Comparison of ENCODE assay signal across 8 mouse cellular contexts in genomic region chr2:155605236-155605589, GRCm38 (mm10). TPM values are rescaled to one million over a fixed set of nuclear protein-coding genes. Genes with fewer than 3 reads are reported as not detected.
DNase-seq lines count a peak whose midpoint lies in the region; ATAC-seq and TF ChIP-seq lines count a peak whose summit lies in the region.
"Not testable (repeated sequence)": the region's sequence is repeated elsewhere in the genome, so short reads cannot be mapped to it uniquely, and the experiment has no call there.
"Had no signal": no experiment of that assay in that cellular context is flagged by ENCODE, and none has a peak within 500 bp of the region (broad histone marks: within the 10 kb centered on the region; RNA-seq: fewer than 3 reads in every experiment).

No protein-coding gene starts in this region.

- H3K27me3 ChIP-seq in heart, embryonic 13.5 days (replicated peaks); intestine, embryonic 14.5 days (replicated peaks; ENCODE audit: control insufficient read depth, insufficient read depth, low read length); liver, embryonic 11.5 days (replicated peaks; ENCODE audit: control insufficient read depth, insufficient read depth, low read length); liver, embryonic 16.5 days (ENCODE audit: control insufficient read depth, insufficient read depth, low read depth, low read length); midbrain, embryonic 12.5 days: not testable (repeated sequence)

- TF ChIP-seq POLR2A in bone marrow, adult 2 months (IDR thresholded peaks at IDR 0.05; ENCODE audit: borderline replicate concordance, control insufficient read depth, low read depth, low read length), result not testable (repeated sequence)

- H3K4me3 ChIP-seq in bone marrow, adult 2 months (replicated peaks; ENCODE audit: control insufficient read depth, low read depth, low read length); heart, embryonic 13.5 days; intestine, embryonic 14.5 days (ENCODE audit: low read depth, low read length); midbrain, embryonic 12.5 days: not testable (repeated sequence)
- 0 out of 2 replicates have a peak overlapping the region, but pooled peaks have one; percentile 1 for H3K4me3 ChIP-seq in liver, embryonic 11.5 days (ENCODE audit: low read depth, low read length)
- H3K4me3 ChIP-seq in liver, embryonic 16.5 days (ENCODE audit: low read depth, low read length), result peak overlapping the region; percentile 51

- H3K9ac ChIP-seq in heart, embryonic 13.5 days, result peak overlapping the region; percentile 63
- H3K9ac ChIP-seq in intestine, embryonic 14.5 days (ENCODE audit: low read length), result not testable (repeated sequence)
- peak overlapping the region; percentile 58 for H3K9ac ChIP-seq in liver, embryonic 11.5 days (ENCODE audit: low read depth, low read length)
- H3K9ac ChIP-seq in liver, embryonic 16.5 days (ENCODE audit: low read depth, low read length), result peak overlapping the region; percentile 69
- H3K9ac ChIP-seq in midbrain, embryonic 12.5 days (replicated peaks), result 0 out of 2 replicates have a peak overlapping the region, but pooled peaks have one; percentile 15

- not testable (repeated sequence) for TF ChIP-seq CTCF in bone marrow, adult 2 months (IDR thresholded peaks at IDR 0.05; ENCODE audit: control insufficient read depth, insufficient read depth, low read length)

- H3K27ac ChIP-seq in bone marrow, adult 2 months (ENCODE audit: control insufficient read depth, insufficient read depth, low read depth, low read length, poor library complexity), result peak overlapping the region; percentile 77
- H3K27ac ChIP-seq in heart, embryonic 13.5 days (replicated peaks), result peak overlapping the region; percentile 91
- H3K27ac ChIP-seq in intestine, embryonic 14.5 days (ENCODE audit: low read depth); midbrain, embryonic 12.5 days (replicated peaks): not testable (repeated sequence)
- H3K27ac ChIP-seq in liver, embryonic 11.5 days (ENCODE audit: low read depth, low read length), result peak overlapping the region; percentile 91
- peak overlapping the region; percentile 95 for H3K27ac ChIP-seq in liver, embryonic 16.5 days (ENCODE audit: low read length)

- 58% methylated on average over 4 of the region's 4 CpGs for whole genome bisulfite sequencing in bone marrow, adult 2 months
- WGBS in heart, embryonic 13.5 days, result 46% methylated on average over 4 of the region's 4 CpGs
- 75% methylated on average over 4 of the region's 4 CpGs for WGBS in intestine, embryonic 14.5 days
- 47% methylated on average over 4 of the region's 4 CpGs for whole genome bisulfite sequencing in liver, embryonic 11.5 days
- 14% methylated on average over 4 of the region's 4 CpGs for WGBS in liver, embryonic 16.5 days (ENCODE audit: insufficient replicate concordance)
- WGBS in midbrain, embryonic 12.5 days, result 84% methylated on average over 4 of the region's 4 CpGs

- peak overlapping the region; percentile 56 for H3K4me2 ChIP-seq in heart, embryonic 13.5 days
- H3K4me2 ChIP-seq in intestine, embryonic 14.5 days (ENCODE audit: low read length); midbrain, embryonic 12.5 days (replicated peaks): not testable (repeated sequence)
- H3K4me2 ChIP-seq in liver, embryonic 11.5 days, result peak overlapping the region; percentile 68
- peak overlapping the region; percentile 82 for H3K4me2 ChIP-seq in liver, embryonic 16.5 days (ENCODE audit: low read depth, low read length)

- DNase-seq in intestine, embryonic 14.5 days (ENCODE audit: low spot score); liver, embryonic 11.5 days (ENCODE audit: low spot score): not testable (repeated sequence)

- peak; percentile 81 for ATAC-seq in erythroid progenitor cell, adult 5-6 weeks (replicated peaks; ENCODE audit: low FRiP score, poor library complexity, severe bottlenecking)
- ATAC-seq in heart, embryonic 13.5 days (ENCODE audit: extremely low read depth, insufficient number of reproducible peaks, low FRiP score, low TSS enrichment); midbrain, embryonic 12.5 days (ENCODE audit: low FRiP score, low read depth): not testable (repeated sequence)
- 0 out of 2 replicates have a peak, but pooled peaks have one; percentile 47 for ATAC-seq in intestine, embryonic 14.5 days (replicated peaks; ENCODE audit: low FRiP score, low TSS enrichment, low read depth)
- ATAC-seq in liver, embryonic 11.5 days (replicated peaks; ENCODE audit: low FRiP score), result peak; percentile 78
- peak; percentile 75 for ATAC-seq in liver, embryonic 16.5 days (ENCODE audit: low read depth)

- H3K36me3 ChIP-seq in heart, embryonic 13.5 days; intestine, embryonic 14.5 days (ENCODE audit: control insufficient read depth, insufficient read depth, low read length); liver, embryonic 11.5 days (ENCODE audit: control insufficient read depth, insufficient read depth, low read length); liver, embryonic 16.5 days (ENCODE audit: control insufficient read depth, insufficient read depth); midbrain, embryonic 12.5 days: not testable (repeated sequence)

- not testable (repeated sequence) for H3K4me1 ChIP-seq in bone marrow, adult 2 months (ENCODE audit: control insufficient read depth, insufficient read depth, low read length); intestine, embryonic 14.5 days (replicated peaks; ENCODE audit: control insufficient read depth, insufficient read depth, low read length); midbrain, embryonic 12.5 days
- peaks cover 38% of the 10 kb centered on the region for H3K4me1 ChIP-seq in heart, embryonic 13.5 days
- H3K4me1 ChIP-seq in liver, embryonic 11.5 days (replicated peaks; ENCODE audit: control insufficient read depth, insufficient read depth, low read length), result peaks cover 27% of the 10 kb centered on the region
- H3K4me1 ChIP-seq in liver, embryonic 16.5 days (ENCODE audit: control insufficient read depth, low read depth, low read length), result peaks cover 47% of the 10 kb centered on the region

- not testable (repeated sequence) for H3K9me3 ChIP-seq in heart, embryonic 13.5 days; intestine, embryonic 14.5 days (ENCODE audit: control insufficient read depth, low read length); liver, embryonic 11.5 days (ENCODE audit: control insufficient read depth, low read length); liver, embryonic 16.5 days (replicated peaks; ENCODE audit: control insufficient read depth, low read length); midbrain, embryonic 12.5 days

RNA-seq across cellular contexts. Expression of gene Myh7b, which starts 5.8 kb away (rescaled TPM):
- not detected in 2 replicates for polyA plus RNA-seq in bone marrow, adult 2 months (2011; ENCODE audit: insufficient read depth, insufficient read length, low replicate concordance, missing spikeins)
- total RNA-seq in erythroid progenitor cell, adult 5-6 weeks (2015; ENCODE audit: low replicate concordance), result not detected in 2 replicates
- total RNA-seq in erythroid progenitor cell, adult 5-6 weeks (2017; ENCODE audit: low replicate concordance), result not detected in 2 replicates
- 17.7 and 21.2 TPM in 2 replicates for polyA plus RNA-seq in heart, embryonic 13.5 days (2015; fragmentation: Nextera tagmentation; extraction: Ambion mirVana)
- polyA plus RNA-seq in intestine, embryonic 14.5 days (2014; fragmentation: Nextera tagmentation; extraction: Ambion mirVana), result 0.20 and 0.62 TPM in 2 replicates
- 4.3 and 5.3 TPM in 2 replicates for polyA plus RNA-seq in liver, embryonic 11.5 days (2014; fragmentation: Nextera tagmentation; extraction: Ambion mirVana)
- 0.94 and 1.7 TPM in 2 replicates for polyA plus RNA-seq in liver, embryonic 16.5 days (2015; fragmentation: Nextera tagmentation; extraction: Ambion mirVana)
- polyA plus RNA-seq in midbrain, embryonic 12.5 days (2016; fragmentation: Nextera tagmentation; extraction: Ambion mirVana), result 0.45 and 1.1 TPM in 2 replicates
- polyA plus RNA-seq: urinary bladder, adult 2 months had no signal

RNA-seq across cellular contexts. Expression of gene Gss, which starts 12.6 kb away (rescaled TPM):
- 7.3 and 8.5 TPM in 2 replicates for polyA plus RNA-seq in bone marrow, adult 2 months (2011; ENCODE audit: insufficient read depth, insufficient read length, low replicate concordance, missing spikeins)
- 2.9 and 7.1 TPM in 2 replicates for total RNA-seq in erythroid progenitor cell, adult 5-6 weeks (2015; ENCODE audit: low replicate concordance)
- total RNA-seq in erythroid progenitor cell, adult 5-6 weeks (2017; ENCODE audit: low replicate concordance), result 5.6 and 9.6 TPM in 2 replicates
- polyA plus RNA-seq in heart, embryonic 13.5 days (2015; fragmentation: Nextera tagmentation; extraction: Ambion mirVana), result 24.2 and 25.6 TPM in 2 replicates
- polyA plus RNA-seq in intestine, embryonic 14.5 days (2014; fragmentation: Nextera tagmentation; extraction: Ambion mirVana), result 46.1 and 49.6 TPM in 2 replicates
- polyA plus RNA-seq in liver, embryonic 11.5 days (2014; fragmentation: Nextera tagmentation; extraction: Ambion mirVana), result 59.7 and 60.5 TPM in 2 replicates
- polyA plus RNA-seq in liver, embryonic 16.5 days (2015; fragmentation: Nextera tagmentation; extraction: Ambion mirVana), result 77.8 and 81.1 TPM in 2 replicates
- polyA plus RNA-seq in midbrain, embryonic 12.5 days (2016; fragmentation: Nextera tagmentation; extraction: Ambion mirVana), result 14.3 and 15.9 TPM in 2 replicates
